8 mouse cellular contexts compared by ENCODE assay signal in genomic region chr10:17631817-17632216, GRCm38 (mm10).
A peak's percentile ranks its signal among the peaks of the same experiment; 100 is the strongest.
DNase-seq lines count a peak whose midpoint lies in the region; ATAC-seq and TF ChIP-seq lines count a peak whose summit lies in the region.

No protein-coding gene starts in this region.

- TF ChIP-seq CTCF in liver, adult 2 months (IDR thresholded peaks at IDR 0.05; ENCODE audit: low read depth, low read length), result no peak

- H3K36me3 ChIP-seq in liver, adult 2 months (ENCODE audit: control insufficient read depth, insufficient read depth, low read length), result no peaks in the 10 kb centered on the region
- no peaks in the 10 kb centered on the region for H3K36me3 ChIP-seq in liver, embryonic 12.5 days
- H3K36me3 ChIP-seq in limb, embryonic 12.5 days, result no peaks in the 10 kb centered on the region

- H3K9me3 ChIP-seq in liver, embryonic 12.5 days (replicated peaks), result no peaks in the 10 kb centered on the region
- no peaks in the 10 kb centered on the region for H3K9me3 ChIP-seq in limb, embryonic 12.5 days

- no peak overlapping the region for H3K4me2 ChIP-seq in liver, embryonic 12.5 days
- peak overlapping the region; percentile 13; the same call in 1 of the 2 replicates for H3K4me2 ChIP-seq in limb, embryonic 12.5 days

- H3K79me2 ChIP-seq in liver, adult 2 months (ENCODE audit: control insufficient read depth, insufficient read depth, low read length), result no peaks in the 10 kb centered on the region

- no peak overlapping the region for H3K27ac ChIP-seq in liver, adult 2 months (replicated peaks; ENCODE audit: insufficient read depth, low read depth, low read length)
- H3K27ac ChIP-seq in liver, embryonic 12.5 days, result no peak overlapping the region
- H3K27ac ChIP-seq in limb, embryonic 12.5 days, result 0 out of 2 replicates have a peak overlapping the region, but pooled peaks have one; percentile 9

- H3K4me3 ChIP-seq in liver, adult 2 months (ENCODE audit: insufficient read depth, low read depth, low read length), result no peak overlapping the region
- H3K4me3 ChIP-seq in liver, embryonic 12.5 days, result no peak overlapping the region
- H3K4me3 ChIP-seq in limb, embryonic 12.5 days (replicated peaks), result no peak overlapping the region

- H3K27me3 ChIP-seq in liver, adult 2 months (ENCODE audit: control insufficient read depth, insufficient read depth, low read length), result no peaks in the 10 kb centered on the region
- H3K27me3 ChIP-seq in liver, embryonic 12.5 days (replicated peaks), result no peaks in the 10 kb centered on the region
- no peaks in the 10 kb centered on the region for H3K27me3 ChIP-seq in limb, embryonic 12.5 days

- no peak overlapping the region for H3K9ac ChIP-seq in liver, adult 2 months (ENCODE audit: low read depth, low read length)
- H3K9ac ChIP-seq in liver, embryonic 12.5 days, result no peak overlapping the region
- 0 out of 2 replicates have a peak overlapping the region, but pooled peaks have one; percentile 14 for H3K9ac ChIP-seq in limb, embryonic 12.5 days (replicated peaks)

- DNase-seq in liver, adult 2 months (ENCODE audit: extremely low read depth, low read depth, low spot score), result peak; percentile 31
- DNase-seq in forelimb bud, embryonic 11.5 days (ENCODE audit: low read depth, low spot score), result peak; percentile 49
- peak; percentile 70 for DNase-seq in retina, postnatal 1 day
- DNase-seq in left cerebral cortex, adult 8-10 months (ENCODE audit: low spot score in 2 of 2), result no peak
- DNase-seq in layer of hippocampus, adult 9-11 months, result no peak

- no peaks in the 10 kb centered on the region for H3K4me1 ChIP-seq in liver, adult 2 months (ENCODE audit: control insufficient read depth, insufficient read depth, low read length)
- H3K4me1 ChIP-seq in liver, embryonic 12.5 days, result 0 out of 2 replicates have a peak, but pooled peaks cover 2% of the 10 kb centered on the region
- H3K4me1 ChIP-seq in limb, embryonic 12.5 days (replicated peaks), result peaks cover 8% of the 10 kb centered on the region; the same call in 1 of the 2 replicates

- no peak for TF ChIP-seq POLR2A in liver, adult 2 months (IDR thresholded peaks at IDR 0.05; ENCODE audit: extremely low read depth, insufficient read depth, low read length)

- 66% methylated on average over 5 of the region's 5 CpGs for WGBS in liver, adult 2 months
- 49% methylated on average over 5 of the region's 5 CpGs for WGBS in liver, embryonic 12.5 days (ENCODE audit: insufficient replicate concordance)
- 24% methylated on average over 5 of the region's 5 CpGs for WGBS in limb, embryonic 12.5 days

- ATAC-seq in liver, embryonic 12.5 days, result no peak
- no peak for ATAC-seq in limb, embryonic 12.5 days (ENCODE audit: insufficient number of reproducible peaks, insufficient read depth, low FRiP score, low TSS enrichment, low read depth)
- no peak for ATAC-seq in granulocyte monocyte progenitor cell, adult 5-6 weeks (replicated peaks; ENCODE audit: poor library complexity, severe bottlenecking)

Comparison
In these comparisons a context has a peak if more than half of its experiments do, and no peak if none do; other contexts are left out.
1. DNase-seq: peak in liver, adult 2 months (single experiment), forelimb bud, embryonic 11.5 days (single experiment) and retina, postnatal 1 day (single experiment); none in left cerebral cortex, adult 8-10 months (0 of 2) and layer of hippocampus, adult 9-11 months (single experiment).